Mouse (Mus musculus): ENCODE measurements at regions not wholly inside any gene's neighbourhood (a gene's known extent, or its start where the extent isn't known, plus 50 kb on each side); places are given as distances from the start of the nearest gene placed in this dataset.

GRCm38 (mm10) chr19:36178828-36179251 lies 58.9 kb upstream of the Ankrd1 start:
- peak; percentile 55 for DNase-seq (ENCODE audit: low spot score)
- WGBS: 14% methylated on average over 6 of the region's 6 CpGs

DNA sequence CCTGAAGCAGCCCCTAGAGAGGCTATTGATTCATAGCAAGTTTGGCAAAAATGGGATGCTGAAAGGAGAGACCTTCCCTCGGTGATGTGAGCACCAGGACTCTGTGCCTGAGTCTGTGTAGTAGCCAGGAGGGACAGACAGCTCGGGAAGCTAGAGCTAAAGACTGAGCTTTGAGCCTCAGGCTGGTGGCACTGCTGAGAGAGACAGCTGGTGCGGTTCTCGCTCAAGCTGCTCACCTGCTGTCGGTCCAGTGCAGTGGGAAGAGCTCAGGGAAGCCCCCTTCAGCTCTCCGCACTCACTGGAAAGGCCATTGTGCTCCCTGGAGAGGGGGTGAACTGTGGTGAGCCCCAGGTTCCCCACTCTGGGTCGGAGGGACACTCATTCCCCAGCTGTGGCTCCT lies 60.4 kb upstream of the Ankrd1 start:
- H3K36me3 ChIP-seq: no peaks in the 10 kb centered on the region
- H3K27ac ChIP-seq: no peak overlapping the region
- WGBS: 78% methylated on average over 7 of the region's 7 CpGs
- no peaks in the 10 kb centered on the region for H3K9me3 ChIP-seq (replicated peaks)
- H3K4me3 ChIP-seq: no peak overlapping the region
- peaks cover 8% of the 10 kb centered on the region; the same call in 1 of the 2 replicates for H3K4me1 ChIP-seq
- H3K27me3 ChIP-seq (ENCODE audit: low read depth, poor library complexity, severe bottlenecking): peaks cover 27% of the 10 kb centered on the region
- no peak for DNase-seq (ENCODE audit: low spot score)

More at GRCm38 (mm10) chr19:36178828-36179251, 58.9 kb upstream of the Ankrd1 start:
- H3K4me3 ChIP-seq: no peak overlapping the region
- H3K4me1 ChIP-seq: peaks cover 8% of the 10 kb centered on the region; the same call in 1 of the 2 replicates
- no peaks in the 10 kb centered on the region for H3K36me3 ChIP-seq
- peaks cover 27% of the 10 kb centered on the region for H3K27me3 ChIP-seq (ENCODE audit: low read depth, poor library complexity, severe bottlenecking)
- no peak overlapping the region for H3K27ac ChIP-seq
- no peaks in the 10 kb centered on the region for H3K9me3 ChIP-seq (replicated peaks)

DNA sequence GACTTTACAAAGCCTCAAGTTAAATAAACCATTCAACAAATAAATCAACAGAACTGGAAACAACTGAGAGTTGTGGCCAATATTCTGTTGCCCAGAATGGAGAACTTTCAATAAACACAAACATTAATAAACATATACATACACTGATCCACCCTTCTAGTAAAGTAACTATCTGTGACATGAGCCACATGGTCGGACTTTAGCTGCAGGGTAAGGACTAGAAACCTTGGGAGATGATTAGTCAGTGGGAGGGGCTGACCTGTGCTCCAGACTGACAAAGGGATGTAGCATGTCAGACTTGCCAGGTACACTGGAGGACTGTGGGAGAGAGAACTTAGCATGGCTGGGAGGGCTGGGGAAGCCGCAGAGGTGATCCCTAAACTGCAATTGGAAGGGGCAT lies 61.6 kb upstream of the Ankrd1 start:
- Histone ChIP-seq H3K36me3 (no peaks in the 10 kb centered on the region), H3K9me3 (replicated peaks) (no peaks in the 10 kb centered on the region), H3K4me3 (no peak overlapping the region), H3K4me1 (peaks cover 8% of the 10 kb centered on the region; the same call in 1 of the 2 replicates), H3K27ac (no peak overlapping the region), H3K27me3 (ENCODE audit: low read depth, poor library complexity, severe bottlenecking) (peaks cover 27% of the 10 kb centered on the region)
- 64% methylated on average over 2 of the region's 2 CpGs for WGBS
- DNase-seq (ENCODE audit: low spot score): no peak

- H3K27me3 ChIP-seq (ENCODE audit: low read depth, poor library complexity, severe bottlenecking): peaks cover 27% of the 10 kb centered on the region
- 40% methylated on average over 2 of the region's 2 CpGs for WGBS
- H3K4me3 ChIP-seq: no peak overlapping the region
- peak; percentile 50 for DNase-seq (ENCODE audit: low spot score)
- peaks cover 8% of the 10 kb centered on the region; the same call in 1 of the 2 replicates for H3K4me1 ChIP-seq
- no peaks in the 10 kb centered on the region for H3K36me3 ChIP-seq
- no peak overlapping the region for H3K27ac ChIP-seq
- H3K9me3 ChIP-seq (replicated peaks): no peaks in the 10 kb centered on the region
Observed at GRCm38 (mm10) chr19:36183127-36183526, 63.2 kb upstream of the Ankrd1 start.

DNA sequence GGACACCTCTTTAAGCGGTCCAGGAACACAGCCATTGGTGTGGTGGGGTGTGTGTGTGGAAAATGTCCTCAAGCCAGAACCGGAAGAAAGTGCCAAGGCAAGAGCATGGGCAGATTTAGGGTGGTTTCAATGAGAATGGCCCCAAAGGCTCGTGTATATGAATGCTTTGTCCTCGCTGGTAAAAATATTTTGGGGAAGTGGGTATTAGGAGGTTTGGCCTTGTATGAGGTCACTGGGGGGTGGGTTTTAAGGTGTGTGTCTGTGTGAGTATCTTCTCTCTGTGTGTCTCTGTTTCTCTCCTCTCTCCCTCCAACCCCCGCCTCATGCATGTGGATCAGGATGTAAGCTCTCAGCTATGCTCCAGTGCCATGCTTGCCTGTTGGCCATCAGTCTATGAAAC lies 69.8 kb upstream of the Ankrd1 start:
- Histone ChIP-seq H3K4me3 (no peak overlapping the region), H3K36me3 (no peaks in the 10 kb centered on the region), H3K9me3 (replicated peaks) (no peaks in the 10 kb centered on the region), H3K27me3 (ENCODE audit: low read depth, poor library complexity, severe bottlenecking) (no peaks in the 10 kb centered on the region), H3K27ac (no peak overlapping the region), H3K4me1 (no peaks in the 10 kb centered on the region)
- no peak for DNase-seq (ENCODE audit: low spot score)
- 87% methylated on average over 5 of the region's 5 CpGs for WGBS

- H3K4me3 ChIP-seq: no peak overlapping the region
- no peak for DNase-seq (ENCODE audit: low spot score)
- no peaks in the 10 kb centered on the region for H3K4me1 ChIP-seq
- 92% methylated on average over 7 of the region's 7 CpGs for WGBS
- H3K9me3 ChIP-seq (replicated peaks): no peaks in the 10 kb centered on the region
- H3K36me3 ChIP-seq: no peaks in the 10 kb centered on the region
- H3K27me3 ChIP-seq (ENCODE audit: low read depth, poor library complexity, severe bottlenecking): no peaks in the 10 kb centered on the region
- H3K27ac ChIP-seq: no peak overlapping the region
Observed at GRCm38 (mm10) chr19:36191641-36192040, 71.7 kb upstream of the Ankrd1 start.

DNA sequence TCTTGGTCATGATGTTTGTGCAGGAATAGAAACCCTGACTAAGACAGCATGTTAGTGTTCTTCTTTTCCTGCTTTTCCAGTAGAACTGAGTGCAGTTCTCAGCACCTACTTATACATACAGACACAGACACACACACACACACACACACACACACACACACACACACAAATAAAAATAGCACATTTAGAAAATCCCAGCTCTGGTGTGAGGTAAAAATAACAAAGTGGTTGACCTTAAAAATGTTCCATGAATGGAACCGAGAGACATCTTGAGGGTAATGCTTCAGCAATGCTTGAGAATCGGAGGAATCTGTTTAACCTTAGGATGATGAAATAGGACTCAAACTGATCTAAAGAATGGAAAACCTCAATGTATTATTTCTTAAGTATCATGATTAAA lies 84.4 kb upstream of the Ankrd1 start:
- Histone ChIP-seq H3K4me3 (no peak overlapping the region), H3K36me3 (no peaks in the 10 kb centered on the region), H3K27me3 (ENCODE audit: low read depth, poor library complexity, severe bottlenecking) (no peaks in the 10 kb centered on the region), H3K9me3 (replicated peaks) (no peaks in the 10 kb centered on the region), H3K27ac (no peak overlapping the region), H3K4me1 (peaks cover 5% of the 10 kb centered on the region; the same call in 1 of the 2 replicates)
- no peak for DNase-seq (ENCODE audit: low spot score)
- 97% methylated on average over 2 of the region's 2 CpGs for WGBS

DNA sequence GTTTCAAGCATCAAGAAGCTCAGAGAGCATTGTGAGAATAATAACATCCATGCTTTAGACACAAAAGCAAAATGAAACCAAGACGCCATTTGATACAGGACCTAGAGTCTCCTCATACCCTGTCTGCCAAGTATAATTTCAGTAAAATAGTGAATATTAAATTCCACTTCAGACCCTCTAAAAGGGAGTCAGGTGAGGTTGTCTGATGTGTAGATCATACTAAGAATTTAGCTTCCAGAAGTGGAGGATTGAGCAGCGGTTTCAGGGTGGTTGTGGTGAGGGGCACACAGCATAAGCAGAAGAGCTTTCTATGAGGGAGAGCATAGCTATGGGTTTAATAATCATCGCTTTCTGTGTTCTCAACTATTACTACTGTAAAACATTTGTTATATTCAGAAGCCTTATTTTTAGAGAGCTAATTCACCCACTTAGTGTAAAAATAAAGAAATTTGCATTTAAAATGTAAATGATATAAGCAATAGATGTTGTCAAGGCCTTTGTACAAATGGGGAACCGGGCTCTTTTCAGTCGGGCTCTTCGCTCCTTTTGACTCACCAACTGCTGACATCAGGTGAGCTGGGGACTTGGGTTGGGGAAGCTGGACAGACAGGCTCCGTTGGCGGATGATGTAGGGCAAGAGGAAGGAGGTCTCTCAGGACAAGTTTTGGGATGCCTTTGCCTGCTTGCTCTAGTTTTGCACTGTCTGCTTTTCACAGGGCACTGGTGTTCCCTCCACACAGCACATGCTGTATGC lies 85.2 kb upstream of the Ankrd1 start:
- no peak for DNase-seq (ENCODE audit: low spot score)
- Histone ChIP-seq H3K4me1 (peaks cover 5% of the 10 kb centered on the region; the same call in 1 of the 2 replicates), H3K4me3 (no peak overlapping the region), H3K36me3 (no peaks in the 10 kb centered on the region), H3K9me3 (replicated peaks) (no peaks in the 10 kb centered on the region), H3K27me3 (ENCODE audit: low read depth, poor library complexity, severe bottlenecking) (no peaks in the 10 kb centered on the region), H3K27ac (no peak overlapping the region)
- WGBS: 94% methylated on average over 8 of the region's 8 CpGs

- no peak overlapping the region for H3K27ac ChIP-seq
- H3K9me3 ChIP-seq (replicated peaks): no peaks in the 10 kb centered on the region
- WGBS: 25% methylated on average over 7 of the region's 7 CpGs
- peaks cover 5% of the 10 kb centered on the region; the same call in 1 of the 2 replicates for H3K4me1 ChIP-seq
- no peaks in the 10 kb centered on the region for H3K27me3 ChIP-seq (ENCODE audit: low read depth, poor library complexity, severe bottlenecking)
- no peaks in the 10 kb centered on the region for H3K36me3 ChIP-seq
- no peak overlapping the region for H3K4me3 ChIP-seq
- no peak for DNase-seq (ENCODE audit: low spot score)
Observed at GRCm38 (mm10) chr19:36207735-36208288, 87.9 kb upstream of the Ankrd1 start.

DNA sequence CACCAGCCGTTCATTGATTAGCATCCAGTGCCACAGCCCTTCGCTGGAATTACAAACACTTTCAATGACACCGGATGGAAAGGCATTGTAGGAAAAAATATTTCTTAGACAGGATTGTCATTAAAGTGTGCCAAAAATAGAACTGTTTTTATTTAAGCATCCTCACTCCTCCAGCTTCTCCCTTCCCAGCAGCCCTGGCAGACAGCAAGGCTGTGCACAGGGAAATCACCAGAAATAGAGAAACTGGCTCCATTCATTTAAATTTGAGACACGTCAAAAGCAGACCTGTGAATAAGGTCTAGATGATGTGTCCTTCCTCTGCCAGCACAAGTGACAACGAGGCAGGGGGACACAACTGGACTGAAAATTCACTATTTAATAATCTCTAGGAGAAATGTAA lies 88.5 kb upstream of the Ankrd1 start:
- Histone ChIP-seq H3K27ac (no peak overlapping the region), H3K4me1 (peaks cover 8% of the 10 kb centered on the region), H3K9me3 (replicated peaks) (no peaks in the 10 kb centered on the region), H3K27me3 (ENCODE audit: low read depth, poor library complexity, severe bottlenecking) (no peaks in the 10 kb centered on the region), H3K36me3 (no peaks in the 10 kb centered on the region), H3K4me3 (no peak overlapping the region)
- WGBS: 84% methylated on average over 5 of the region's 5 CpGs
- no peak for DNase-seq (ENCODE audit: low spot score)

DNA sequence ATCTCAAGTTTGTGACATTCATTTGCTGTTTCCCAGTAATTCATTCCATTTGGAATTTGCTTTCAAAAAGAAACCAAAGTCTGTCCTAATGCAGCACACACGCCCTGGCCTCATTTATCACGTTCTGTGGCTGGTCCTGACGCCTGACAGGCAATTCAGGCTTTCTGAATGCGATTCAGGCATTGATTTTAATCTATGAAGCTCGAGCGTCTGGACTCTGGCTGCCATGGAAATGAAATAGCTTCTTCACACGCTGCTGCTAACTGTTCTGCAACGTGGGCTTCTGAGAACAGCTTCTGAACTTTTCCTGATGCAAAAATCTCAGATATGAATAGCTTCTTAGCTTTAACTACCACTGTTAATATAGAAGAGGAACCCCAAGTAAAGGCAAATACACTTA lies 93.6 kb upstream of the Ankrd1 start:
- Histone ChIP-seq H3K27ac (no peak overlapping the region), H3K36me3 (no peaks in the 10 kb centered on the region), H3K27me3 (ENCODE audit: low read depth, poor library complexity, severe bottlenecking) (no peaks in the 10 kb centered on the region), H3K9me3 (replicated peaks) (no peaks in the 10 kb centered on the region), H3K4me1 (peaks cover 18% of the 10 kb centered on the region), H3K4me3 (no peak overlapping the region)
- no peak for DNase-seq (ENCODE audit: low spot score)
- 32% methylated on average over 8 of the region's 8 CpGs for WGBS

DNA sequence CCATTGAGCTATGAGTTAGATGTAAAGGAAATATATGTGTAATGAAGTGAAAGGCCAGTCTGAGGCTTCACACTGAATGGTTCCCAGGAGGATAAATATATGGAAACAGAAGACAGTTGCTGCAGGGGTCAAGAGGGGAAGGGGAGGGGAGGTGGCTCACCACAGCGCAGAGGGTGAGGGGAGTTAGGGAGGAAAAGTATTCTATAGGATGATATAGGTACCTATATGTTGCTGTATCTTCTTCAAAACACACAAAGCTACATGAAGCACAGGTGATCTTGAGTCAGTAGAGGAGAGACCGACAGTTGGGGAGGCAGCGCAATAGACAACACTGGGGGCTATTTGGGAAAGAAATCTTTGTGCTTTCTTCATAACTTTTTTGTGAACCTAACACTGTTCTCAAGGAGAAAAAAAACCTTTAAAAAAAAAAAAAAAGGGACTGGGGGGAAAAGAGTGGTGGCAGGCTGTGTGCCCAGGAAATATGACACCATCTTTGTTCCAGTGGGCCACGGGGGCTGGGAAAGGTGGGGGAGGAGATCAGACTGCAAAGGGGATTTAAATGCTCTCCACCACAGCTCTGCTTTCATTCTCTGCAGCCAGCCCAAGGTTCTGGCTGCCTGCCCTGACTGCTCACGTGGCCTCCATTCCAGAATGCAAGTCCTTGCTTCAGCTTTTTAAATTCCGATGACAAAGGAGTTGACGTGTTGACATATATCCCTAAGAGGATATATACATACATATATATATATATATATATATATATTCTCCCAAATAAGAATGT lies 94.5 kb upstream of the Ankrd1 start:
- 36% methylated on average over 7 of the region's 7 CpGs for WGBS
- Histone ChIP-seq H3K9me3 (replicated peaks) (no peaks in the 10 kb centered on the region), H3K4me3 (no peak overlapping the region), H3K27ac (peak overlapping the region; percentile 61), H3K36me3 (no peaks in the 10 kb centered on the region), H3K27me3 (ENCODE audit: low read depth, poor library complexity, severe bottlenecking) (no peaks in the 10 kb centered on the region), H3K4me1 (peaks cover 18% of the 10 kb centered on the region)
- peak; percentile 64 for DNase-seq (ENCODE audit: low spot score)

DNA sequence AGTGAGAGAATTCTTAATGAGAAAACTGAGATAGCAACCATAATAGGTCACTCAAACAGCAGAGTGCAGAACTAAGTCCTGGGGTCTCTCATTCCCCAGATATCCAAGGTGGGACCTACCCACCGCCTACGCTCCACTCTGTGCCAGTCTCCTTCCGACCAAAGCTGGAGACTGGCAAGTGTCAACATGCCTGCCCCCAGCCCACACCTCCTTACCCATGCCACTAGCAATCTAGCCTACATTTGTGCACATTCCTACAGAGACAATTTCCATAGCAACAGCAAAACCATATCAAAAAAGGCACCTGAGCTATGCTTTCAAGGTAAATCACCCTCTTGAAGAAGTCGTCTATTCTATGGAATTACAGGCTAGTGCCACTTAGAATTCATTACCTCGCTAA lies 97.3 kb upstream of the Ankrd1 start:
- WGBS: 84% methylated on average over 5 of the region's 5 CpGs
- no peaks in the 10 kb centered on the region for H3K36me3 ChIP-seq
- H3K27ac ChIP-seq: no peak overlapping the region
- no peaks in the 10 kb centered on the region for H3K9me3 ChIP-seq (replicated peaks)
- H3K4me1 ChIP-seq: peaks cover 18% of the 10 kb centered on the region
- no peak for DNase-seq (ENCODE audit: low spot score)
- no peak overlapping the region for H3K4me3 ChIP-seq
- no peaks in the 10 kb centered on the region for H3K27me3 ChIP-seq (ENCODE audit: low read depth, poor library complexity, severe bottlenecking)

Data from limb, embryonic 10.5 days (tissue).